Mouse (Mus musculus) heart, adult 8-10 months (tissue): ENCODE data around the gene Car6. TPM values are rescaled to one million over a fixed set of nuclear protein-coding genes. Genes with fewer than 3 reads are reported as not detected.

Experiments used
- DNase-seq: peaks from one replicate; pipeline ENCODE4 v3.0.0; 2022; ENCODE audit warnings: low spot score
- total RNA-seq, 4 experiments: library from RNA; stranded (reverse); gene quantifications; 2 replicates each; pipeline ENCODE4 v1.2.4; 2022

The Car6 gene
- total RNA-seq, 4 experiments from 2014 or later = 0.29 TPM; not detected in 3

GRCm38 (mm10) chr4:150229747-150230390 lies 28.7 kb upstream of the Car6 start:
- DNase-seq = no peak

DNA sequence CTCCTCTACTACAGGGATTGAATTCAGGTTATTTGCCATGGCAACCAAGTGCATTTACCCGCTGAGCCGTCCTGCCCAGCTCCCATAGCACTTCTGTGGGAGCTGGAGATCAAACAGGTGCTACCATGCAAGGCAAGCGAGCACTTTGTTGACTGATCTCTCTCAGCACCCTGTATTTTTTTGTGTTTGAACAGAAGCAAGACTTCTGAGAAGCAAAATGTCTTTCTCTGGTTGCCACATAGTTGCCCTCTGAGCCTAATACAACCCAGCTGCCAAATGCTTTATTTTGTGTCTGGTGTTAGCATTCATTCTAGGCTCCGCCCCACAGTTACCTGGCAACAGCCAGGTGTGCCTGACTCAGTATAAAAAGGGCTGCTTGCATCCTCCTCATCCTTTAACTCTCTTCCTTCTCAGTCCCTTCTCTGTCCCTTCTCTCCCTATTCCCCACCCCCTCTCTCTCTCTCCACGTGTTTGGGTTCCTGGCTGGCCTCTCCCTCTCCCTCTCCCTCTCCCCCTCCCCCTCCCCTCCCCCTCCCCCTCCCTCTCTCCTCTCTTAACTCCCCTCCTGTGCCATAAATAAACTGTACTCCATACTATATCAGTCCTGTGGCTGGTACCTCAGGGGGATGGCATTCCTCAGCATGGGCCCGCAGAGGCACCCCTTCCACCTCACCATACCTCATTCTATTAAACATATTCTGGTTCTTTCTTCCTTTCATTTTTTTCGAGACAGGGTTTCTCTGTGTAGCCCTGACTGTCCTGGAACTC lies 27.6 kb upstream of the Car6 start:
- DNase-seq = no peak

DNA sequence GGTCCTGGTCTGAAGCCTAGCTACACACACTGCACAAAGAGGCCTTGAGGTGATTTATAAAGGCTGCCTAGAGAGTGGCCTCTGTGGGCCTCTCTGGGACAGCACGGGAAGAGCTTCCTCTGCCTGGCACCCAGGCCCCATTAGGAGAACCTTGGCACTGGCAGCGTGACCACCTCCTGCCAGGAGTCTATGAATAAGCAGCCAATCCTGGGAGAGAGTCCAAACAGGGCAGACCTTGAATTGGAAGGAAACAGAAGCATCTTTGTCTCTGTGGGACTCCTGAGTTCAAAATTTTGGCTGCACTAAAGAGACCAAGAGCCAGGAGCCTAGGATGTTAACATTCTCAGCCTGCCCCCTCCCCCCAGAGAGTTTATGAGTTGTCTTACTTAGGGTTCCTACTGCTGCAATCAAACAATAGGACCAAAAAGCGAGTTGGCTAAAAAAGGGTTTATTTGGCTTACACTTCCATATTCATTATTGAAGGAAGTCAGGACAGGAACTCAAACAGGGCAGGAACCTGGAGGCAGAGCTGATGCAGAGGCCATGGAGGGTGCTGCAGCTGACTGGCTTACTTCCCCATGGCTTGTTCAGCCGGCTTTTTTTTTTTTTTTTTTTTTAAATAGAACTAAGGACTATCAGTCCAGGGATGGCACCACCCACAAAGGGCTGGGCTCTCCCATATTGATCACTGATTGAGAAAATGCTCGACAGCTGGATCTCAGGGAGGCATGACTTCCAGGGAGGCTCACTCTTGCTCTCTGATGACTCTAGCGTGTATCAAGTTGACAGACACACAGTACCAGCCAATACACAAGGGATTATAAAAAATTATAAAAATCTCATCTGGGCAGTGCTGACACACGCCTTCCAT lies 25.9 kb upstream of the Car6 start:
- DNase-seq = peak; percentile 64

- no peak for DNase-seq
Measured at GRCm38 (mm10) chr4:150225700-150226099, 24.6 kb upstream of the Car6 start.

GRCm38 (mm10) chr4:150223830-150224229 lies 22.7 kb upstream of the Car6 start:
- DNase-seq = no peak

GRCm38 (mm10) chr4:150221017-150221640 lies 20.0 kb upstream of the Car6 start:
- no peak for DNase-seq

GRCm38 (mm10) chr4:150220584-150220983 lies 19.5 kb upstream of the Car6 start:
- no peak for DNase-seq

- no peak for DNase-seq
Measured at GRCm38 (mm10) chr4:150219501-150220292, 18.6 kb upstream of the Car6 start.

DNA sequence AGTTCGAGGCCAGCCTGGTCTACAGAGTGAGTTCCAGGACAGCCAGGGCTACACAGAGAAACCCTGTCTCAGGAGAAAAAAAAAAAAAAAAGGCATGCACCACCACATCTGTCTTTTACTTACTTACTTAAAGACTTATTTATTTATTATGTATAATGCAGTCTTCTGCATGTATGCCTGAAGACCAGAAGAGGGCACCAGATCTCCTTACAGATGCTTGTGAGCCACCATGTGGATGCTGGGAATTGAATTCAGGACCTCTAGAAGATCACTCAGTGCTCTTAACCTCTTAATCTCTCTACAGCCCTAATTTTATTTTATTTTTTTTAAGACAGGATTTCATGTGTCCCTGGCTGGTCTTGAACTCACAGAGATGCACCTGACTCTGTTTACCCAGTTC lies 16.8 kb upstream of the Car6 start:
- DNase-seq = no peak

DNA sequence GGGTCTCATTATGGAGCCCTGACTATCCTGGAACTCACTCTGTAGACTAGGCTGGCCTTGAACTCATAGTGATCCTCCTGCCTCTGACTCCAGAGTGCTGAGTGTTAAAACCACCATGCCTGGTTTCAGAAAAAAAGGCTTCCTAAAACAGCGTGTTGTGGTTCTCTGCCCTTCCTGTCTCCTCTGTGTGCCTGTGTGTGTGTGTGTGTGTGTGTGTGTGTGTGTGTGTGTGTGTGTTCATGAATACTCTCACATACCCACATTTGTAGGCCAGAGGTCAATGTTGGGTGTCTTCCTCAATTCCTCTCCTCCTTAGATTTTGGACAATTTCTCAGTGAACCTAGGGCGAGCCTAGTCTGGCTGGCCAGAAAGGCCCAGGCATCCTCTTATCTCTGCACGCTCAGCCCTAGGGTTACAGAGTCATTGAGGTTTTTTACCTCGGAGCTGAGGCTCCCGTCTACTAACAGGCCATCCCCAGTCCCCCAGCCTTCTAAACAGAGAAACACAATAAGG lies 16.0 kb upstream of the Car6 start:
- no peak for DNase-seq

DNA sequence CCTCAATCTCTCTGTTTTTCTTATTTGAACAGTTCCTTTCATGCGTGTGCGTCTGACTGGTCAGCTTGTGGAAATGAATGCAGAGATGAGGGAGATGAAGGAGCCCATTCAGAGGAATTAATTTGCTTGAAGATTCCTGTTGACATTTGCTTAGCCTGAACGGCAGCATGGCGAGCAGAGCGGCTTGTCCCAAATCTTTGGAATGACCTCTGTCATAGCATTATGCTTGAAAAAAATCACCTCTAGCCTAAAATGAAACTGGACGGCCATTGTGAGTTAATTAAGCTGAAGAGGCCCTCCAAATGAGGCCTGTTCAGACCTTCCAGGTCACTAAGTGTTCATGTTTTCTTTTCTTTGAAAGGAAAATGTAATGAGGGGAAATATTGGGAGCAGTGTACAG lies 15.3 kb upstream of the Car6 start:
- no peak for DNase-seq

DNA sequence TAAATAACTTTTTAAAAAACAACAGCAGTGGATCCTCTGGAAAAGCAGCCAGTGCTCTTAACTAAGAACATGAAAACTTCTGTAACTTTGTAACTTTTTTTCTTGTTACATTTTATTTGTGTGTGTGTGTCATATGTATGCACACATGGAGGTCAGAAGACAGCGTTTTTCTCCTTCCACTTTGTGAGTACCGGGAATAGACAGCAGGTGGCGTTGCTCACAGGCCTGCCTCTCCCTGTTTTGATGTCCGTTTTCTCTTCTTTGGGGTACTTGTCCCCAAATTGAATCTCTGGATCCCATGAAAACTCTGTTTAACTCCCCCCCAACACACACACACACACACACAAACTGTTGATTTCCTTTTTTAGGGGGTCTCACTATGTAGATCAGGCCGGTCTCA lies 12.8 kb upstream of the Car6 start:
- no peak for DNase-seq

- peak; percentile 54 for DNase-seq
Measured at GRCm38 (mm10) chr4:150212553-150212971, 11.4 kb upstream of the Car6 start.

GRCm38 (mm10) chr4:150211930-150212552 lies 10.9 kb upstream of the Car6 start:
- DNase-seq = no peak

DNA sequence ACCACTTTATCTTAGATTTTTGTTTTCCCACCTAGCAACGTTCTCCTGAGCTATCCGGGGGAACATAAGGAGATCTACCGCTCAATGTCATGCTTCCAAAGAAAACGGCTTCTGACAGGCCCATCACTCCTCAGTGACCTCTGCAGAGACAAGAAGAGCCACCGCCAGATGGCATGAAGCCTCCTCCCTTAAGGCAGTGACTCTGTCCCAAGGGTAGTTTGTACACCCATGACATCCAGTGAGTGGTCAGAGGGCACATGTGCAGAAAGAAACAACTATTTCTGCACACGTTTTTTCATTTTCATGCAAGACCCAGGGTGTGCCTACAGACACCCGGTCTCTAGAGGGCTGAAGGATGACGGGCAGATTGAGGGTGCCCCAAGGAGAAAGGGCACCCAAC lies 9.2 kb upstream of the Car6 start:
- DNase-seq = no peak

DNA sequence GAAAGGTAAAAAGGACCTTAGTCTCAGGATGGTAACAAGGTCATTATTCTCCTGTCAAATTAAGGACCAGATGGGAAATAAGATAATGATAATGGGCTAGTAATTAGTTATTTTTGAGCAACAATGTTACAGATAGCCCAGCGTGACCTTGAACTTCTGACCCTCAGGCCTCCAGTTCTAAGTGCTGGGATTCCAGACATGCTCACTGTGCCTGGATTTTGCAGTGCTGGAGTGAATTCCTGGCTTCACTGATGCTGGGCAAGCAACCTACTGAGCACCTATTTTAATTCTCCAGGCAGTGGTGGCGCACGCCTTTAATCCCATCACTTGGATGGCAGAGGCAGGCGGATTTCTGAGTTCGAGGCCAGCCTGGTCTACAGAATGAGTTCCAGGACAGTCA lies 8.6 kb upstream of the Car6 start:
- no peak for DNase-seq

- no peak for DNase-seq
Measured at GRCm38 (mm10) chr4:150204877-150205276, 3.7 kb upstream of the Car6 start.

- DNase-seq = no peak
Measured at GRCm38 (mm10) chr4:150202702-150203101, 1.6 kb upstream of the Car6 start.

- DNase-seq = no peak
Measured at GRCm38 (mm10) chr4:150198268-150198667, 2.9 kb downstream of the Car6 start.

GRCm38 (mm10) chr4:150193915-150194314 lies 7.2 kb downstream of the Car6 start:
- no peak for DNase-seq
